Mouse (Mus musculus): ENCODE measurements around the gene Exoc1. TPM values are rescaled to one million over a fixed set of nuclear protein-coding genes. Genes with fewer than 3 reads are reported as not detected.
A peak's percentile ranks its signal among the peaks of the same experiment; 100 is the strongest.

Exoc1 gene
- 10.7 and 10.9 TPM in 2 replicates for polyA plus RNA-seq (2015; fragmentation: Nextera tagmentation; extraction: Ambion mirVana)

GRCm38 (mm10) chr5:76529040-76529703 is at the start of gene Exoc1:
TSS of gene Exoc1 (plus strand) at chr5:76529311.
- Histone ChIP-seq H3K27ac (ENCODE audit: low read length) (peak within 1 kb of the TSS; percentile 78), H3K4me2 (ENCODE audit: low read depth, low read length) (peak within 1 kb of the TSS; percentile 88), H3K36me3 (ENCODE audit: control insufficient read depth, insufficient read depth) (no peaks in the 10 kb centered on the region), H3K4me3 (ENCODE audit: low read depth, low read length) (peak within 1 kb of the TSS; percentile 83), H3K4me1 (ENCODE audit: control insufficient read depth, low read depth, low read length) (peaks cover 9% of the 10 kb centered on the region), H3K27me3 (ENCODE audit: control insufficient read depth, insufficient read depth, low read depth, low read length) (no peaks in the 10 kb centered on the region), H3K9ac (ENCODE audit: low read depth, low read length) (peak within 1 kb of the TSS; percentile 77), H3K9me3 (replicated peaks; ENCODE audit: control insufficient read depth, low read length) (no peaks in the 10 kb centered on the region)
- ATAC-seq (ENCODE audit: low read depth): peak; percentile 100
- under 1% methylated on average over 39 of the region's 39 CpGs for WGBS (ENCODE audit: insufficient replicate concordance)

GRCm38 (mm10) chr5:76483811-76484210 is 45.3 kb upstream of the Exoc1 start, which contains the start of gene Gm7271:
TSS of gene Gm7271 (plus strand) at chr5:76484040.
- Histone ChIP-seq H3K4me2 (ENCODE audit: low read depth, low read length) (no peak within 1 kb of the TSS), H3K9me3 (replicated peaks; ENCODE audit: control insufficient read depth, low read length) (no peaks in the 10 kb centered on the region), H3K27ac (ENCODE audit: low read length) (no peak within 1 kb of the TSS), H3K9ac (ENCODE audit: low read depth, low read length) (no peak within 1 kb of the TSS), H3K27me3 (ENCODE audit: control insufficient read depth, insufficient read depth, low read depth, low read length) (no peaks in the 10 kb centered on the region), H3K36me3 (ENCODE audit: control insufficient read depth, insufficient read depth) (no peaks in the 10 kb centered on the region), H3K4me3 (ENCODE audit: low read depth, low read length) (no peak within 1 kb of the TSS), H3K4me1 (ENCODE audit: control insufficient read depth, low read depth, low read length) (no peaks in the 10 kb centered on the region)
- WGBS (ENCODE audit: insufficient replicate concordance): 37% methylated on average over 5 of the region's 5 CpGs
- ATAC-seq (ENCODE audit: low read depth): no peak

- Histone ChIP-seq H3K4me2 (ENCODE audit: low read depth, low read length) (no peak overlapping the region), H3K4me3 (ENCODE audit: low read depth, low read length) (no peak overlapping the region), H3K9ac (ENCODE audit: low read depth, low read length) (no peak overlapping the region), H3K4me1 (ENCODE audit: control insufficient read depth, low read depth, low read length) (no peaks in the 10 kb centered on the region), H3K9me3 (replicated peaks; ENCODE audit: control insufficient read depth, low read length) (no peaks in the 10 kb centered on the region; the same call in 1 of the 2 replicates), H3K27me3 (ENCODE audit: control insufficient read depth, insufficient read depth, low read depth, low read length) (no peaks in the 10 kb centered on the region), H3K36me3 (ENCODE audit: control insufficient read depth, insufficient read depth) (no peaks in the 10 kb centered on the region), H3K27ac (ENCODE audit: low read length) (no peak overlapping the region)
- 70% methylated on average over 13 of the region's 13 CpGs for WGBS (ENCODE audit: insufficient replicate concordance)
- no peak for ATAC-seq (ENCODE audit: low read depth)
Measured at GRCm38 (mm10) chr5:76495126-76495525, 34.0 kb upstream of the Exoc1 start.

DNA sequence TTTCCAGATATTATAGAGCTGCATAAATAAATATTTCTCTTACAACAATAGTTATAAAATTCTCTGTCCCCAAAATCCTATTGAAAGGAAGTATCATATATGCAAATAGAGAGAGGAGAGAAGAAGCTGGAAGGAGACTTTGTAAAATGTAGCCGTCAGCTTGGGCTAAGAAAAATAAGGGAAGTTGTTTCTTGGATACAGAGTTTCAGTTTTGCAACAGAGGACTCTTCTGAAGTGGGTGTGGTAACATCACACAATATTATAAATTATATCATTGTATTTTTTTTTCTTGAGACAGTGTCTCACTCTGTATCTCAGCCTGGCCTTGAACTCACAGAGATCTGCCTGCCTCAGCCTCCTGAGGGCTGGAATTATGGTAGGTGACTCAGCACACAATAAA is 6.7 kb upstream of the Exoc1 start:
- ATAC-seq (ENCODE audit: low read depth): no peak

GRCm38 (mm10) chr5:76524623-76525022 is 4.5 kb upstream of the Exoc1 start:
- ATAC-seq (ENCODE audit: low read depth): no peak
- H3K9ac ChIP-seq (ENCODE audit: low read depth, low read length): no peak overlapping the region
- H3K4me3 ChIP-seq (ENCODE audit: low read depth, low read length): no peak overlapping the region
- WGBS (ENCODE audit: insufficient replicate concordance): 28% methylated on average over 5 of the region's 5 CpGs
- H3K27me3 ChIP-seq (ENCODE audit: control insufficient read depth, insufficient read depth, low read depth, low read length): no peaks in the 10 kb centered on the region
- H3K27ac ChIP-seq (ENCODE audit: low read length): no peak overlapping the region
- no peaks in the 10 kb centered on the region for H3K36me3 ChIP-seq (ENCODE audit: control insufficient read depth, insufficient read depth)
- no peak overlapping the region for H3K4me2 ChIP-seq (ENCODE audit: low read depth, low read length)
- H3K4me1 ChIP-seq (ENCODE audit: control insufficient read depth, low read depth, low read length): no peaks in the 10 kb centered on the region
- H3K9me3 ChIP-seq (replicated peaks; ENCODE audit: control insufficient read depth, low read length): no peaks in the 10 kb centered on the region

More for the DNA sequence above, 6.7 kb upstream of the Exoc1 start:
- Histone ChIP-seq H3K4me3 (ENCODE audit: low read depth, low read length) (no peak overlapping the region), H3K4me2 (ENCODE audit: low read depth, low read length) (no peak overlapping the region), H3K9ac (ENCODE audit: low read depth, low read length) (no peak overlapping the region), H3K27ac (ENCODE audit: low read length) (no peak overlapping the region), H3K9me3 (replicated peaks; ENCODE audit: control insufficient read depth, low read length) (no peaks in the 10 kb centered on the region), H3K4me1 (ENCODE audit: control insufficient read depth, low read depth, low read length) (no peaks in the 10 kb centered on the region), H3K36me3 (ENCODE audit: control insufficient read depth, insufficient read depth) (no peaks in the 10 kb centered on the region), H3K27me3 (ENCODE audit: control insufficient read depth, insufficient read depth, low read depth, low read length) (no peaks in the 10 kb centered on the region)
- WGBS (ENCODE audit: insufficient replicate concordance): 39% methylated on average over 1 of the region's 1 CpGs

DNA sequence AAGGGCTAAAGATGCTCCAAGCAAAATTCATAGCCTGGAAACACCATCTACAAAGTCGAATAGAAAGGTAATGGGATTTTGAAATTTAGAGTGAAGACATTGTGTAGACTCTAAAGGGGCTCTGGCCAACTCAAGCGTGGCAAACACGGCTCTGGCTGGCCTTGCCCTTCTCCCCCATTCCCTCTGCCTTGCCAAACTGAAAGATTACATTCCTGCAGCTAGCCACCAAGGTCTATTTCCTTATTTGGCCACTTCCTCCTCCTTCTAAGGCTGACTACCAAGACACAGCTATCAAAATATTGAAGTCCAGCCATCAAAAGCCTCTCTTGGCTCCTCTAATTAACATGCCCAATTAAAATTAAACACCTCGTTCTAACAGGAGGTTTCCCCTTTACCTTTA is 4.0 kb upstream of the Exoc1 start:
- no peak overlapping the region for H3K27ac ChIP-seq (ENCODE audit: low read length)
- no peaks in the 10 kb centered on the region for H3K9me3 ChIP-seq (replicated peaks; ENCODE audit: control insufficient read depth, low read length)
- WGBS (ENCODE audit: insufficient replicate concordance): 22% methylated on average over 4 of the region's 4 CpGs
- peaks cover 3% of the 10 kb centered on the region for H3K4me1 ChIP-seq (ENCODE audit: control insufficient read depth, low read depth, low read length)
- ATAC-seq (ENCODE audit: low read depth): no peak
- H3K36me3 ChIP-seq (ENCODE audit: control insufficient read depth, insufficient read depth): no peaks in the 10 kb centered on the region
- H3K4me2 ChIP-seq (ENCODE audit: low read depth, low read length): no peak overlapping the region
- no peak overlapping the region for H3K9ac ChIP-seq (ENCODE audit: low read depth, low read length)
- H3K27me3 ChIP-seq (ENCODE audit: control insufficient read depth, insufficient read depth, low read depth, low read length): no peaks in the 10 kb centered on the region
- H3K4me3 ChIP-seq (ENCODE audit: low read depth, low read length): no peak overlapping the region

DNA sequence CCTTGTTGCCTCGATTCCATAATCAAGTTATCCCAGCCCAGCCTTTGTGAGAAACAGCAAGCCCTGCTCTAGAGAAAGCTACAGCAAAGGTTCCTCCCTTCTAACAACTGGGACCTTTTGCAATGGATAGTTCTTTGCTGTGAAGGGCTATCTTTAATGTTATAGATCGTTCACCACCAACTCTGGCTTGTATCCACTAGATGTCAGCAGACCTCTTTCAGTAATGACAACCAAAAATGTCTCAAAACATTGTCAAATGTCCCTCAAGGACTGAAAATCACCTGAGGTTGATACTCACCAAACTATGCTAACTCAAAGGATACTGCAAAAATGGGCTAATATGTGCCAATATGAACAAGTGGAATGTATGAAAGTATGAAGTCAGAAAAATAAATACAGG is 3.3 kb upstream of the Exoc1 start:
- no peaks in the 10 kb centered on the region for H3K36me3 ChIP-seq (ENCODE audit: control insufficient read depth, insufficient read depth)
- no peaks in the 10 kb centered on the region for H3K27me3 ChIP-seq (ENCODE audit: control insufficient read depth, insufficient read depth, low read depth, low read length)
- no peak overlapping the region for H3K4me3 ChIP-seq (ENCODE audit: low read depth, low read length)
- no peaks in the 10 kb centered on the region for H3K9me3 ChIP-seq (replicated peaks; ENCODE audit: control insufficient read depth, low read length)
- no peak overlapping the region for H3K27ac ChIP-seq (ENCODE audit: low read length)
- WGBS (ENCODE audit: insufficient replicate concordance): 28% methylated on average over 2 of the region's 2 CpGs
- ATAC-seq (ENCODE audit: low read depth): no peak
- no peak overlapping the region for H3K4me2 ChIP-seq (ENCODE audit: low read depth, low read length)
- H3K9ac ChIP-seq (ENCODE audit: low read depth, low read length): no peak overlapping the region
- H3K4me1 ChIP-seq (ENCODE audit: control insufficient read depth, low read depth, low read length): peaks cover 9% of the 10 kb centered on the region

DNA sequence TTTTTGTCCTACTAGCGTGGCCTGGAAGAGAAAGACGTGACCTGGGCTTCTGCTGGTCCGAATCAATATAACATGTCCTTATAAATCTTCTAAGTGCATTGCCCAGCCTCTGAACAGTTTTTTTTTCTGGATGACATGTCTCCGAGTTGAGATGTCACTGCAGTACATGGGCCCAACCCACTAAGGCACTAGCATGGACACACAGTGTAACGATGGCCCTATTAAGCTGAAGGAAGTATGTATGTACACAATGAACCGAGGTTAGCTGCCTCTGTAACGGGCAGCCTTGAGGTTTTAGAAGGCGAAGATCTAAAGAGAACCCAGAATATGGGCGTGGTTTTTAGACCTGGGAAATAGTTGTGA is 574 bp downstream of the Exoc1 start:
- no peak for ATAC-seq (ENCODE audit: low read depth)
- H3K36me3 ChIP-seq (ENCODE audit: control insufficient read depth, insufficient read depth): no peaks in the 10 kb centered on the region

DNA sequence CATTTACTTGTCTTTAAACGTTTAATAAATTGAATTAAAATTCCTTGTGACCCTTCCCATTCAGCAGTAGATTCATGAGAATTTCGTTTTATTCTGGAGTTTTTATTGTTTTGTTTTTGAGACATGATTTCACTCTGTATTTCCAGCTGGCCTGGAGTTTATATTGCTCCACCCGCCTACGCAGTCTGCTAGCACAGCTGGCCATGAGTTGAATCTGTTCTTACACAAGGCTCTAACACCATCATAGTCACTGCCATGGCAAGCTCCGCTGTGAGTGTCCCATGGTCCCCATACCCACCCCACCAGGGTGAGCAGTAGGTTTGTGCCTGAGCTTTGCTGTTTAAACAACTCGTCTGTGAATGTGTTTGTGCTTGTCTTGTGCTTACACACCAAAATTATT is 4.1 kb downstream of the Exoc1 start:
- ATAC-seq (ENCODE audit: low read depth): no peak
- no peaks in the 10 kb centered on the region for H3K36me3 ChIP-seq (ENCODE audit: control insufficient read depth, insufficient read depth)
- 74% methylated on average over 6 of the region's 6 CpGs for WGBS (ENCODE audit: insufficient replicate concordance)

More for the DNA sequence above, 574 bp downstream of the Exoc1 start:
- no peaks in the 10 kb centered on the region for H3K9me3 ChIP-seq (replicated peaks; ENCODE audit: control insufficient read depth, low read length)
- peak overlapping the region; percentile 78 for H3K27ac ChIP-seq (ENCODE audit: low read length)
- H3K4me3 ChIP-seq (ENCODE audit: low read depth, low read length): peak overlapping the region; percentile 83
- no peaks in the 10 kb centered on the region for H3K27me3 ChIP-seq (ENCODE audit: control insufficient read depth, insufficient read depth, low read depth, low read length)
- H3K4me1 ChIP-seq (ENCODE audit: control insufficient read depth, low read depth, low read length): peaks cover 9% of the 10 kb centered on the region
- H3K4me2 ChIP-seq (ENCODE audit: low read depth, low read length): peak overlapping the region; percentile 88
- H3K9ac ChIP-seq (ENCODE audit: low read depth, low read length): peak overlapping the region; percentile 77
- 4% methylated on average over 9 of the region's 9 CpGs for WGBS (ENCODE audit: insufficient replicate concordance)

More for the DNA sequence above, 4.1 kb downstream of the Exoc1 start:
- Histone ChIP-seq H3K4me1 (ENCODE audit: control insufficient read depth, low read depth, low read length) (peaks cover 9% of the 10 kb centered on the region), H3K27me3 (ENCODE audit: control insufficient read depth, insufficient read depth, low read depth, low read length) (no peaks in the 10 kb centered on the region), H3K9ac (ENCODE audit: low read depth, low read length) (no peak overlapping the region), H3K4me2 (ENCODE audit: low read depth, low read length) (no peak overlapping the region), H3K9me3 (replicated peaks; ENCODE audit: control insufficient read depth, low read length) (no peaks in the 10 kb centered on the region), H3K27ac (ENCODE audit: low read length) (no peak overlapping the region), H3K4me3 (ENCODE audit: low read depth, low read length) (no peak overlapping the region)
